Mouse (Mus musculus): ENCODE measurements around the gene Trim14. TPM values are rescaled to one million over a fixed set of nuclear protein-coding genes. Genes with fewer than 3 reads are reported as not detected.

Trim14 gene
- polyA plus RNA-seq, 1 experiment from 2014 or later = 5.2 TPM

DNA sequence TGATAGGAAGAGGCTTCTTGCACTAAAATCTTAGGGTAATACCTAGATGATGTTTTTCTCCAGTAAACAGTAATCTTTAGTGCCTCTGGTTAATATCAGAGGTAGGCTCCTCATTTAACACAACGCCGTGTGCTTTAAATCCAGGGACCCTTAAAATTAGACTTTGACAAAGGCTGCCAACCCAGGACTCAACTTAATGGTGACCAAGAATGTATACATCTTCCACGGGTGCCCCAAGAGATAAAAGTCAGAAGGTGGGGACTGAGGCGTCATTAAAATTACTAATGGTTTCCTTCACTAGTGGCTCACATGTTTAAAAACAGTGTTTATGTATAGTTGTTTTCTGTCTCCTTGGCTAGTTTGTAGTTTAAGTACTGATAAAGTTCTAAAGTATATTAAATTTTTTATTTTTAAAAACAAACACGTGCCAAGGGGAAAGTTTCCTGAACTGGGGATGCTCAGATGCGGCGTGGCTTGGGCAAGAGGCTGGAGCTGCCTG is 85.9 kb downstream of the Trim14 start:
- H3K36me3 ChIP-seq (ENCODE audit: insufficient read depth, low read length) = no peaks in the 10 kb centered on the region
- WGBS = 32% methylated on average over 7 of the region's 7 CpGs
- no peak for ATAC-seq
- no peak overlapping the region for H3K27ac ChIP-seq (ENCODE audit: low read length)
- H3K4me3 ChIP-seq (ENCODE audit: low read depth, low read length) = peak overlapping the region; percentile 88
- TF ChIP-seq CTCF (IDR thresholded peaks at IDR 0.05) = no peak
- TF ChIP-seq EP300 (IDR thresholded peaks at IDR 0.05) = no peak
- peak overlapping the region; percentile 70 for H3K4me2 ChIP-seq (replicated peaks; ENCODE audit: low read depth, low read length)
- no peaks in the 10 kb centered on the region for H3K27me3 ChIP-seq (replicated peaks; ENCODE audit: insufficient read depth, low read length)
- H3K4me1 ChIP-seq (ENCODE audit: insufficient read depth, low read depth, low read length) = peaks cover 23% of the 10 kb centered on the region; the same call in 1 of the 2 replicates
- no peak for DNase-seq (ENCODE audit: low spot score)
- no peaks in the 10 kb centered on the region for H3K9me3 ChIP-seq (ENCODE audit: low read length)
- peak overlapping the region; percentile 67; the same call in 1 of the 2 replicates for H3K9ac ChIP-seq (replicated peaks; ENCODE audit: low read depth)

- DNase-seq (ENCODE audit: low spot score) = no peak
- H3K27ac ChIP-seq (ENCODE audit: low read length) = no peak overlapping the region
Observed at GRCm38 (mm10) chr4:46448886-46449285, 87.1 kb downstream of the Trim14 start.

GRCm38 (mm10) chr4:46447461-46447860 is 88.5 kb downstream of the Trim14 start:
- no peaks in the 10 kb centered on the region for H3K27me3 ChIP-seq (replicated peaks; ENCODE audit: insufficient read depth, low read length)
- no peak for TF ChIP-seq EP300 (IDR thresholded peaks at IDR 0.05)
- no peak for TF ChIP-seq CTCF (IDR thresholded peaks at IDR 0.05)
- H3K36me3 ChIP-seq (ENCODE audit: insufficient read depth, low read length) = no peaks in the 10 kb centered on the region
- H3K4me1 ChIP-seq (ENCODE audit: insufficient read depth, low read depth, low read length) = peaks cover 2% of the 10 kb centered on the region; the same call in 1 of the 2 replicates
- no peaks in the 10 kb centered on the region for H3K9me3 ChIP-seq (ENCODE audit: low read length)
- WGBS = 40% methylated on average over 1 of the region's 1 CpGs
- no peak overlapping the region for H3K4me2 ChIP-seq (replicated peaks; ENCODE audit: low read depth, low read length)
- H3K9ac ChIP-seq (replicated peaks; ENCODE audit: low read depth) = no peak overlapping the region
- ATAC-seq (no peak), DNase-seq (ENCODE audit: low spot score) (peak; percentile 14)
- no peak overlapping the region for H3K4me3 ChIP-seq (ENCODE audit: low read depth, low read length)
- no peak overlapping the region for H3K27ac ChIP-seq (ENCODE audit: low read length)

More at GRCm38 (mm10) chr4:46448886-46449285, 87.1 kb downstream of the Trim14 start:
- H3K36me3 ChIP-seq (ENCODE audit: insufficient read depth, low read length) = no peaks in the 10 kb centered on the region
- H3K4me3 ChIP-seq (ENCODE audit: low read depth, low read length) = no peak overlapping the region
- H3K27me3 ChIP-seq (replicated peaks; ENCODE audit: insufficient read depth, low read length) = no peaks in the 10 kb centered on the region
- no peak for ATAC-seq
- H3K9ac ChIP-seq (replicated peaks; ENCODE audit: low read depth) = no peak overlapping the region
- TF ChIP-seq EP300 (IDR thresholded peaks at IDR 0.05) (no peak), CTCF (IDR thresholded peaks at IDR 0.05) (no peak)
- WGBS = 55% methylated on average over 6 of the region's 6 CpGs
- no peak overlapping the region for H3K4me2 ChIP-seq (replicated peaks; ENCODE audit: low read depth, low read length)
- peaks cover 14% of the 10 kb centered on the region; the same call in 1 of the 2 replicates for H3K4me1 ChIP-seq (ENCODE audit: insufficient read depth, low read depth, low read length)
- no peaks in the 10 kb centered on the region for H3K9me3 ChIP-seq (ENCODE audit: low read length)

GRCm38 (mm10) chr4:46445237-46445945 is 90.5 kb downstream of the Trim14 start:
- H3K9ac ChIP-seq (replicated peaks; ENCODE audit: low read depth) = no peak overlapping the region
- no peak for DNase-seq (ENCODE audit: low spot score)
- WGBS = 34% methylated on average over 9 of the region's 9 CpGs

More at GRCm38 (mm10) chr4:46445237-46445945, 90.5 kb downstream of the Trim14 start:
- Histone ChIP-seq H3K9me3 (ENCODE audit: low read length) (no peaks in the 10 kb centered on the region), H3K4me3 (ENCODE audit: low read depth, low read length) (no peak overlapping the region), H3K27me3 (replicated peaks; ENCODE audit: insufficient read depth, low read length) (no peaks in the 10 kb centered on the region), H3K4me2 (replicated peaks; ENCODE audit: low read depth, low read length) (no peak overlapping the region), H3K27ac (ENCODE audit: low read length) (no peak overlapping the region), H3K36me3 (ENCODE audit: insufficient read depth, low read length) (no peaks in the 10 kb centered on the region), H3K4me1 (ENCODE audit: insufficient read depth, low read depth, low read length) (no peaks in the 10 kb centered on the region)
- no peak for TF ChIP-seq EP300 (IDR thresholded peaks at IDR 0.05)
- no peak for TF ChIP-seq CTCF (IDR thresholded peaks at IDR 0.05)
- no peak for ATAC-seq

Other genes starting within 250 kb of the Trim14 start
- gene Foxe1, start 192.5 kb downstream of the Trim14 start, polyA plus RNA-seq (2015; fragmentation: Nextera tagmentation; extraction: Ambion mirVana) = not detected in 2 replicates
- gene Trmo, start 146.7 kb downstream of the Trim14 start, polyA plus RNA-seq (2015; fragmentation: Nextera tagmentation; extraction: Ambion mirVana) = 8.2 and 8.3 TPM in 2 replicates
- gene Hemgn, start 122.6 kb downstream of the Trim14 start, polyA plus RNA-seq (2015; fragmentation: Nextera tagmentation; extraction: Ambion mirVana) = 0.73 and 1.0 TPM in 2 replicates
- 81.3 and 91.0 TPM in 2 replicates for gene Anp32b, start 85.2 kb downstream of the Trim14 start, polyA plus RNA-seq (2015; fragmentation: Nextera tagmentation; extraction: Ambion mirVana)
- 48.2 and 52.4 TPM in 2 replicates for gene Nans, start 46.9 kb downstream of the Trim14 start, polyA plus RNA-seq (2015; fragmentation: Nextera tagmentation; extraction: Ambion mirVana)
- 2.3 and 2.5 TPM in 2 replicates for gene Coro2a, start 66.1 kb upstream of the Trim14 start, polyA plus RNA-seq (2015; fragmentation: Nextera tagmentation; extraction: Ambion mirVana)
- gene Tbc1d2, start 114.1 kb upstream of the Trim14 start, polyA plus RNA-seq (2015; fragmentation: Nextera tagmentation; extraction: Ambion mirVana) = 6.7 and 6.9 TPM in 2 replicates